Mouse (Mus musculus) E14TG2a.4 (cell line): ENCODE data around the gene Gm45213.

Experiments used
- H3K27me3 ChIP-seq: 2 replicates; pipeline ENCODE4 v1.6.1; 2014; ENCODE audit warnings: low read length, control low read depth; ENCODE audit not compliant: insufficient read depth
- H3K36me3 ChIP-seq: 2 replicates; pipeline ENCODE4 v1.6.1; 2014; ENCODE audit warnings: low read length, control low read depth; ENCODE audit not compliant: insufficient read depth
- H3K4me1 ChIP-seq: replicated peaks from 2 replicates; pipeline ENCODE4 v1.6.1; 2014; ENCODE audit warnings: low read depth, low read length, control low read depth
- H3K4me3 ChIP-seq: replicated peaks from 2 replicates; pipeline ENCODE4 v1.5.1; 2014; ENCODE audit warnings: mild to moderate bottlenecking, low read length
- H3K9me3 ChIP-seq: 2 replicates; pipeline ENCODE4 v1.6.1; 2014; ENCODE audit warnings: low read length, control low read depth
- CTCF ChIP-seq: conservative IDR thresholded peaks from 2 replicates; pipeline ENCODE4 v1.5.1; 2014; ENCODE audit warnings: low read length
- NANOG ChIP-seq: IDR thresholded peaks from 2 replicates; pipeline ENCODE4 v1.6.1; 2014; ENCODE audit warnings: borderline replicate concordance, low read length, mixed read lengths
- POU5F1 ChIP-seq: IDR thresholded peaks from 2 replicates; pipeline ENCODE4 v1.6.1; 2014; ENCODE audit warnings: low read length, borderline replicate concordance

The Gm45213 gene

GRCm38 (mm10) chr7:66092656-66093055, 49.3 kb downstream of the Gm45213 start:
- H3K27me3 ChIP-seq: peaks cover 7% of the 10 kb centered on the region; the same call in 1 of the 2 replicates
- no peaks in the 10 kb centered on the region for H3K9me3 ChIP-seq
- H3K4me1 ChIP-seq: peaks cover 17% of the 10 kb centered on the region
- H3K36me3 ChIP-seq: peaks cover 33% of the 10 kb centered on the region
- H3K4me3 ChIP-seq: no peak overlapping the region
- no peak for TF ChIP-seq POU5F1
- TF ChIP-seq CTCF: no peak
- TF ChIP-seq NANOG: no peak

- no peak for TF ChIP-seq POU5F1
- TF ChIP-seq NANOG: no peak
- TF ChIP-seq CTCF: no peak
- H3K4me1 ChIP-seq: peaks cover 17% of the 10 kb centered on the region
These were observed 50.7 kb downstream of the Gm45213 start for GRCm38 (mm10) chr7:66094141-66094540.

GRCm38 (mm10) chr7:66098803-66099202, 55.4 kb downstream of the Gm45213 start:
- Histone ChIP-seq H3K27me3 (peaks cover 14% of the 10 kb centered on the region), H3K36me3 (no peaks in the 10 kb centered on the region), H3K4me3 (no peak overlapping the region), H3K9me3 (no peaks in the 10 kb centered on the region), H3K4me1 (no peaks in the 10 kb centered on the region)
- TF ChIP-seq CTCF: no peak
- no peak for TF ChIP-seq POU5F1
- no peak for TF ChIP-seq NANOG

More at GRCm38 (mm10) chr7:66094141-66094540, 50.7 kb downstream of the Gm45213 start:
- no peaks in the 10 kb centered on the region for H3K9me3 ChIP-seq
- no peak overlapping the region for H3K4me3 ChIP-seq
- peaks cover 18% of the 10 kb centered on the region for H3K36me3 ChIP-seq
- H3K27me3 ChIP-seq: peaks cover 7% of the 10 kb centered on the region; the same call in 1 of the 2 replicates

- no peak for TF ChIP-seq POU5F1
- peak; percentile 50 for TF ChIP-seq CTCF
- TF ChIP-seq NANOG: no peak
- H3K4me3 ChIP-seq: no peak overlapping the region
- H3K4me1 ChIP-seq: no peaks in the 10 kb centered on the region
- H3K36me3 ChIP-seq: no peaks in the 10 kb centered on the region
- H3K9me3 ChIP-seq: no peaks in the 10 kb centered on the region
- H3K27me3 ChIP-seq: peaks cover 19% of the 10 kb centered on the region
These were observed 58.5 kb downstream of the Gm45213 start for GRCm38 (mm10) chr7:66101866-66102265.

- Histone ChIP-seq H3K36me3 (no peaks in the 10 kb centered on the region), H3K27me3 (peaks cover 33% of the 10 kb centered on the region), H3K4me1 (peaks cover 8% of the 10 kb centered on the region), H3K9me3 (no peaks in the 10 kb centered on the region), H3K4me3 (no peak overlapping the region)
- no peak for TF ChIP-seq NANOG
- TF ChIP-seq POU5F1: no peak
- no peak for TF ChIP-seq CTCF
These were observed 61.1 kb downstream of the Gm45213 start for GRCm38 (mm10) chr7:66104531-66104930.

- TF ChIP-seq CTCF (no peak), POU5F1 (no peak), NANOG (no peak)
- Histone ChIP-seq H3K4me3 (no peak overlapping the region), H3K9me3 (no peaks in the 10 kb centered on the region), H3K36me3 (no peaks in the 10 kb centered on the region), H3K4me1 (peaks cover 14% of the 10 kb centered on the region), H3K27me3 (peaks cover 39% of the 10 kb centered on the region)
These were observed 62.4 kb downstream of the Gm45213 start for GRCm38 (mm10) chr7:66105771-66106170.

- H3K36me3 ChIP-seq: no peaks in the 10 kb centered on the region
- no peak overlapping the region for H3K4me3 ChIP-seq
- no peaks in the 10 kb centered on the region for H3K9me3 ChIP-seq
- TF ChIP-seq POU5F1 (no peak), NANOG (no peak), CTCF (no peak)
- H3K27me3 ChIP-seq: peaks cover 46% of the 10 kb centered on the region
- H3K4me1 ChIP-seq: peaks cover 17% of the 10 kb centered on the region
These were observed 63.2 kb downstream of the Gm45213 start for GRCm38 (mm10) chr7:66106581-66107056.

- no peak overlapping the region for H3K4me3 ChIP-seq
- H3K4me1 ChIP-seq: peaks cover 17% of the 10 kb centered on the region
- no peak for TF ChIP-seq NANOG
- TF ChIP-seq CTCF: no peak
- TF ChIP-seq POU5F1: no peak
- peaks cover 50% of the 10 kb centered on the region for H3K27me3 ChIP-seq
- no peaks in the 10 kb centered on the region for H3K36me3 ChIP-seq
- H3K9me3 ChIP-seq: no peaks in the 10 kb centered on the region
These were observed 63.8 kb downstream of the Gm45213 start for GRCm38 (mm10) chr7:66107206-66107605.

GRCm38 (mm10) chr7:66107930-66108329, 64.5 kb downstream of the Gm45213 start:
- TF ChIP-seq POU5F1 (no peak), NANOG (no peak), CTCF (no peak)
- H3K36me3 ChIP-seq: no peaks in the 10 kb centered on the region
- peaks cover 52% of the 10 kb centered on the region for H3K27me3 ChIP-seq
- peaks cover 17% of the 10 kb centered on the region for H3K4me1 ChIP-seq
- no peak overlapping the region for H3K4me3 ChIP-seq
- no peaks in the 10 kb centered on the region for H3K9me3 ChIP-seq
